Mouse (Mus musculus): Measurements from ENCODE around the gene Rapsn. TPM values are rescaled to one million over a fixed set of nuclear protein-coding genes. Genes with fewer than 3 reads are reported as not detected.

Gene Rapsn
- total RNA-seq (2023) = not detected

DNA sequence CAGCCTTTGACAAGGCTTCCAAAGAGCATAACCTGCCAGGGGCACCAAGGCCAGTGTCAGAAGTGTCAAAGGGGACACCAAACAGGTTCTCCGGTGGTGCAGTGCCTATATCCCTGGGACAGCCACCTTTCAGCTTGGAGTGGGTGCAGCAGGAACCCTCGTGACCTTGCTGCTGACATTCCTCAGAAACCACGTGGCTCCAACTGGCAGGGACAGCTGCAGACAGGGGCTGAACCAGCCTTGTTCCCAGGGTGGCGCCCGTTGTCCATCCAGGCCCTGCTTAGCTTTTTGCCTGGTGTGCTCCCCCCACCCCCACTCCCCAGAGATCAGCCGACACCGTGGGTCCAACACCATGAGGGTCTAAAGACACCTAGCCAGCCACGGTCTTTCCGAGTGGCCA lies at the start of gene Rapsn:
Gene Rapsn (plus strand): TSS at position 236 of the 400 bp plus-strand sequence.

DNA sequence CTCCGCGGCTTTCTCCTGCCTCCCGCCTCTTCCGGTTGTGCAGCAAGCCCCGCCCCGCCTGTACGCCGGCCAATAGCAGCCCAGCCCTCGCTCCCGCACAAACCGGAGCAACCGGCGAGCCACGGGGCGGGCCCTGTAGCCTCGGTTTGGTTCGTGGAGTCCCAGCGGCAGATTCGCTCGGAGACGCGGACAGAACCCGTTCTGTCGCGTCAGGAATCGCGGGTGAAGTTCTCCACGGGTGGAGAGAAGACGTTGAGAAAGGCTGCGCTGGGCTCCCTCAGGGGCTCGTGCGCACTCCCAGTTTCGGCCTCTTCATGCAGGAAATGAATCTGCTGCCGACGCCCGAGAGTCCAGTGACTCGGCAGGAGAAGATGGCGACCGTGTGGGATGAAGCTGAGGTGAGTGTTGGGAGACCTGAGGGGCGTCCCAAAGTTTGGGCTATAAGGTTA lies 18.5 kb downstream of the Rapsn start, which contains the start of gene Psmc3:
Gene Psmc3 (plus strand): TSS at position 76 of the 449 bp plus-strand sequence.

DNA sequence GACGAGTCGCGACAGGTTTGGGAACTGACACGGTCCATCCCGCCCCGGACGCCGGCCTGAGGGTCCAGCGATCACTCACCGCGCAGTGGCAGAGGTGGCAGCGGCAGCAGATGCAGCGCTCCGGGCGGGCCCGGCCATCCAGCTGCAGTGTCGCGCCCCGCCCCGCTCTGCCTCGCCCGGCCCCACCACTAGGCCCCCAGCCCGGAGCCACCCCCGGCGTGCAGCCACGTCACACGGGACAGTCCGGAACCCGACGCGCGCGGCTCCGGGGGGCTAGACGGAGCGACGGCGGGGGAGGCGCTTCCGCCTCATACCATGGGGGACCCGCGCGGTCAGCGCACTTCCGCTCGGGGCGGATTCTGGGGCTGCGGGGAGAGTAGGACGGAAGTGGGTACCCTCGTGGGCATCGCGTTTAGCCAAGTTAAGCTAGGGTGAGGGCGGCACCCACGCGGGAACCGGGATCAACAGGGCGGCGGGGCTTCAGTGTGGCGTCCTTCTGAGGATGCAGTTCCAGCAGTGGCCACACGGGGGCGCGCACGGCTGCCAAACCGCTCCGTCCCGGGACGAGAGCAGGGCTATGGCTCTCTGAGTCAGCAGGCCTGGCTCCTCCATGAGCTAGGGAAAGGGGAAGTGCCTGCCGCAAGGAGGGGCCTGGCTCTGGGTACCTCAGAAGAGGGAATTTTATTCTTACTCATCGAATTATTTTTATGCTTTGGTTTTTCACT lies 34.8 kb downstream of the Rapsn start, which contains the start of gene Slc39a13:
Gene Slc39a13 (minus strand): TSS at position 342 of the 725 bp plus-strand sequence.

DNA sequence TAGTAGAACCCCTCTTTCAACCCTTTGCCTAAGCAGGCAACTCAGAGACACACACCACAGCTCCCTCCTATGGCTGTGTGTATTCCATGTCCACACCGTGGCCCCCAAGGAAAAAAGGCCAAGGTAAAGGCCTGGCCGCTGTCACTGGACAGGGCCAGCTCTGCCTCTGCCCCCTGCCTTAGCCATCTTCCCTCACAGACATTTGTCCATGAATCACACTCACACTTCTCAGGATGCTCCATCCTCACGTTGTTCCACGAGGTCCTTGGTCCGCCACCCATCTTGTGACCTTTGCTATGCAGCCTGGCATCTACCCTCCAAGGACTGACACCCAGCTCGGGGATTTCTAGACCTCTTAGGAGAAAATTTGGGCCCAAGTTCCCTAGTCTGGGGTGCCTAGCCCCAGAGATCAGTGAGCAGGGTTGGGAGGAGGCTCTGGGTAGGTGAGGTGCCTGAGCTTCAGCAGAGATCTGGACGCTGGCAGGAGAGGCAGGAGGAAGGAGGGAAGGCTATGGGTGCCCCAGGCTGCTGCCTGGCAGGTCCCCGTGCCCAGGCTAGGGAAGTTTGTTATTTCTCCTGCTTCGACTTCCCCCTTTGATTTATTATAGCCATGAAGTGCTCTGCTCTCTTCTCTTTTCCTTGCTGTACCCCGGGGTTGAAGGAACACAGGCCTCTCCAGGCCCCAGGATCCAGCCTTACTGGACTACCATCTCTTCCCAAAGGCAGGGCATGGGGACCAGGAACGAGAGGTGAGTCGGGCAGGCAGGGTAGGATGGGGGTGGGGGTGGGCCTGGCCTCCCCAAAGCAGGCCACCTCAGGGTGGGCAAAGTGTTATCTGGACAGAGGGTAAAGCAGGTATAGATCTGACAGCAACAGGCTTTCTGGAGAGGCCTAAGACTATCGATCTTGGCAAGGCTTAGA lies 46.6 kb downstream of the Rapsn start, which contains the start of gene Spi1:
Gene Spi1 (plus strand): TSS at position 616 of the 921 bp plus-strand sequence.

Other genes starting within 250 kb of the Rapsn start
- gene Mtch2, start 188.5 kb upstream of the Rapsn start, total RNA-seq (2023) = 78.9 TPM
- 0.59 TPM for gene C1qtnf4, start 149.8 kb upstream of the Rapsn start, total RNA-seq (2023)
- 23.6 TPM for gene Kbtbd4, start 130.9 kb upstream of the Rapsn start, total RNA-seq (2023)
- 132 TPM for gene Ndufs3, start 130.8 kb upstream of the Rapsn start, total RNA-seq (2023)
- gene Celf1, start 95.2 kb upstream of the Rapsn start, total RNA-seq (2023) = 96.3 TPM
- 115 TPM for gene Psmc3, start 18.4 kb downstream of the Rapsn start, total RNA-seq (2023)
- 18.3 TPM for gene Slc39a13, start 34.8 kb downstream of the Rapsn start, total RNA-seq (2023)
- gene Spi1, start 46.8 kb downstream of the Rapsn start, total RNA-seq (2023) = 13.2 TPM
- gene Mybpc3, start 82.5 kb downstream of the Rapsn start, total RNA-seq (2023) = not detected
- 249 TPM for gene Madd, start 148.2 kb downstream of the Rapsn start, total RNA-seq (2023)
- gene Nr1h3, start 167.2 kb downstream of the Rapsn start, total RNA-seq (2023) = 3.6 TPM
- gene Acp2, start 167.3 kb downstream of the Rapsn start, total RNA-seq (2023) = 10.6 TPM
- 76.0 TPM for gene Ddb2, start 201.4 kb downstream of the Rapsn start, total RNA-seq (2023)
- 1.3 TPM for gene Pacsin3, start 220.3 kb downstream of the Rapsn start, total RNA-seq (2023)
- gene Arfgap2, start 229.4 kb downstream of the Rapsn start, total RNA-seq (2023) = 153 TPM

Measured in CD4-positive naive resting alpha-beta T cell, adult 76 days (primary cell).